Mouse (Mus musculus) heart, postnatal 0 days (tissue): Measurements from ENCODE around the gene Lrrk2.

Experiments
- CTCF ChIP-seq: IDR thresholded peaks from 2 replicates; pipeline ENCODE4 v1.5.1; 2016; ENCODE audit warnings: antibody characterized with exemption, control low read depth, low read depth
- EP300 ChIP-seq: IDR thresholded peaks from 2 replicates; pipeline ENCODE4 v1.6.1; 2016; ENCODE audit warnings: antibody characterized with exemption, low read depth

DNA sequence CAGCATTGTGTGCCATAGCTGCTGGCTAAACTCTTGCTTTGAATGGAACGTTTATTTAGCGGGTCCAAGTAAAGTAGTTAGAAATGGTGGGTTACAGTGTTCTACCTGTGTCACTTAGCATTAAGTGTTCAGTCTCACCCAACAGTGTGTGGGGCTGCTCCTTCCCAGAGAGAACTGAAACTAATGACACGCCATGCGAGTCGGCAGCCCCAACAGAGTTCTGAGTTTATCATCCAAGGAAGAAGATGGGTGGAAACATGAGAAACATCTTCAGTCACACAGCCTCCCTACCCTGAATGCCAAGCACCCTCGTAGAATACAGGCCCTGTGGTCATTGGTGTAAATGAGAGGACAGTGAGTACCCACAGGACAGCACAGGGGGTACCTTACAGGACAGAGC is 14.7 kb upstream of the Lrrk2 start:
- no peak for TF ChIP-seq EP300
- TF ChIP-seq CTCF, result no peak
